Mouse (Mus musculus) kidney, adult 18-20 months (tissue): ENCODE measurements at regions not wholly inside any gene's neighbourhood (a gene's known extent, or its start where the extent isn't known, plus 50 kb on each side); places are given as distances from the start of the nearest gene placed in this dataset.

ENCODE experiments used
- DNase-seq: peaks from one replicate; pipeline ENCODE4 v3.0.0; 2021

GRCm38 (mm10) chr13:114523116-114523515 lies 64.4 kb upstream of the Fst start:
- no peak for DNase-seq

DNA sequence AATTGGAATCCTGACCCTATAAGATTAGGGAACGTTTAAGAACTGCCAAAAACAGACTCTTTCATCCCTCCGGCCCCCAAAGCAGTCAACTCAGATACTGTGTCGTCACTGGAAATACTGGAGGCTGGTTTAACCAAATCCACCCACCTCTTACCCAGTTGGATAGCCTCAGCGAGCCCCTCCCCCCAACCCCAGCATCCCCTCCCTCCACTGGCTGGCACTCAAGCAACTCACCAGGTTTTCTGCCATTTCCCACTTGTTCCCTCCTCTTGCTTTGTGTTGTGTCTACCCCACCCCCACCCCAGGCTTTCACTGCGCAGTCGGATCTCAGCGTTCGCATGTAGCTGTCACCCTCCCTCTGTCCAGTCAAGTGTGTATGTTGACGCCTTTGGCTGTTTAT lies 68.1 kb upstream of the Fst start:
- DNase-seq: no peak

DNA sequence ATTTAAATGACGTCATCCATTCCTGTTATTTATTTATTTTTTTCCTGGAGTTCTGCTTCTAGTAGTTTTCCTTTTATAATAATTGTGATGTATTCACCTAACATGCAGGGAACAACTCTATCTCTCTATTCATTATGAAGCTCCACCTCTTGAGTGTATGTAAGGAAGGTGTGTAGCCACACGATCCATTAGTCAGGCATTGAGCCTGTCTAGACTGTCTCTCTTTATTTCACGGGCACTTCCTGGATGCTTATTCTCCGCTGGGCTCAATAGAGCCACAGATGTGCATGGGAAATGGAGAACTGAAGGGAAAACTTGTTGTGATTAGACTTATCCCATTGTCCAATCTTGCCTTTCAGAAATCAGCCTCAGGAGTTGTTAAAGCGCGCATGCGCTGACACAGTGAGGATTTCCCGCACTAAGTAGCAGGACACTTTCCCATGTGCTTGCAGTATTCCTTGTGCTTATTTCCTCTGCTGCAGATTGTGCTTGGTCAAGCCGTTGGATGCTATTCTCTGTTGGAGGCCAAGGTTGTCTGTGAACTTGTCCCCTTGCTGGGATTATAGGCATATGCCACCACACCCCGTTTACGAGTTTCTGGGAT lies 71.5 kb upstream of the Fst start:
- no peak for DNase-seq

- no peak for DNase-seq
Observed at GRCm38 (mm10) chr13:114531780-114532179, 73.0 kb upstream of the Fst start.

DNA sequence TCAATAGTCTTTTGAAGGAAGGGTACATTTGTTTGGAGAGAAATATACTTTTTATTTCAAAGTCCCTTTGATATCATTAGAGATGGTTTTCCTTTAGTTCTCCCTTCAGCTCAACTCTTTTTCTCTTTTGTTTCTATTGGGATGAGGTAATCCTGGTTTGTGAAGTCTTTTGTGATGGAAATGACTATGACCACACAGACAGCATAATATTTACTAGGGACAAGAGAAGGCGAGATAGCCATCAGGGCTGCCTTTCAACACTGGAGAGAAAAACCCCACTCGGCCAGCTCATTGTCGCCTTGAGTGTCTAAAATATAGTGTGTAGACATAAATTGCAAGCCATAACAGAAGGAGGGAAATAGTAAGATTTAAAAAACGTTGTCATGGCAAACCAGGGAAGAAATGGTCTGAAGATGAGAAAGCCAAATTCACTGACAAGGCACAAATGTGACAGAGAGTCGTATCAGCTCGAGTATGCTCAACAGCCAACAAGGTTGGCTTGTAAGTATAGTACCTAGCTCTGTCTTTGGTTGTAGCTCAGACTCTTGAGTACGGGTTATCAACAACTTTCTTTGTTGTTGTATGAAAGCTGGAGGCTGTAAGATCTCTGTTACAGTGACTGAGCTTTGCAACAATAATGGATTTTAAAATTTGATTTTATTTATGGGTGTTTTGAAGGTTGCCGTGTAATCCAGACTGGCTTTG lies 73.8 kb upstream of the Fst start:
- no peak for DNase-seq

- no peak for DNase-seq
Observed at GRCm38 (mm10) chr13:114534591-114534990, 75.8 kb upstream of the Fst start.

GRCm38 (mm10) chr13:114535721-114536120 lies 77.0 kb upstream of the Fst start:
- no peak for DNase-seq

GRCm38 (mm10) chr13:114571731-114572130 lies 113.0 kb upstream of the Fst start:
- DNase-seq: no peak

DNA sequence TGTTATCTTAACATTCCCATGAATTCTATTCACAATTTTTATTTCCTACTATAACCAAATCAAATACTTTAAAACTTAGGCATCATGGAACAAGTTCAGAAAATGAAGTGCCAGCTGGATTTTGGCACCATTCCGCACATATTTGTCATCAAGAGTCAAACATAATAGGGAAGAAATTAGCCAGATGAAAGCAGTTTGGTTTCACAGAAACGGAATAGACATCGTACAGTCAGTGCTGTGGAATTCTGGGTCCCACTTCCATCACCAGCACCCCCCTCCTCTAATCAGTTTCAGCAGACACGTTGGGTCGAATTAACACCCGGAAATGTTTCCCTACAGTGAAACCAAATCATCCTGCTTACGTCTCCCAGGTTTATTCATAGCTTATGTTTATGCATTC lies 125.8 kb upstream of the Fst start:
- no peak for DNase-seq

DNA sequence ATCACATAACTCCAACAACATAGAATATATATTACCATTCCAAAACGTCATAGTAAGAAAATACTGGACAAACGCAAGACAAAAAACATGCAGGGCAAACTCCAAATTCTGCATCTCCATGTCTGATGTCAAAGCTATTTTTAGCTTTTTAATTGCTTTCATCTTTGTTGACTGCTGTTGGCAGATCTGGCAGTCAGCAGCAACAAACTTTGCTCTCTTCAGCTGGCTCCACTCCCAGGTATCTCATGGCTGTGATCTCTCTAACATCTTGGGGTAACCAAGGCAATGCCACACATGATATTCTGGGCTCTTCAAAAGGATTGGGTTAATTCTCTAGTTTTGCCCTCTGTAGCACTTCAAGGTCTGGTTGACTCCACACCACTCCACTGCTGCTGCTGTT lies 128.9 kb upstream of the Fst start:
- DNase-seq: peak; percentile 25

- DNase-seq: no peak
Observed at GRCm38 (mm10) chr13:114603341-114603740, 144.6 kb upstream of the Fst start.

- DNase-seq: no peak
Observed at GRCm38 (mm10) chr13:114604037-114604694, 145.4 kb upstream of the Fst start.

GRCm38 (mm10) chr13:114613909-114614308 lies 155.2 kb upstream of the Fst start:
- DNase-seq: no peak

DNA sequence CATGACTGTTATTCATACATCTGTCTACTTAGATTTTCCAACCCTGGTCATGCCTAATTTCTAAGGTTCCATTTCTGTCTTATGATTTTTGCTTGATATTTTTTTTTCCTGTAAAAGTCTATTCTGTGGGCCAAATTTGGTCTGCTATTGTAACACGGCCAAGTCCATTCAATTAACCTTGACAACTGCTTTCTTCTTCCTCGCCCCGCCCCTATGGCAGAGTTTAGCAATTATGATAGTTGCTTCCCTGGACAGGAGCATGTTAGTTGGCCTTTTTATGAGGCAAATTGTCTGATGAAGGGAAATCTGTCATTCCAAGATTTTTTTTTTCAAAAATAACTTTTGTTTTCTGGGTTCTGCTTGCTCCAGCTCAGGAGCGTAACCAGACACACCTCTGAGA lies 160.7 kb upstream of the Fst start:
- DNase-seq: no peak

- peak; percentile 11 for DNase-seq
Observed at GRCm38 (mm10) chr13:114636731-114637130, 178.0 kb upstream of the Fst start.

GRCm38 (mm10) chr13:114639531-114639930 lies 178.5 kb upstream of the Mocs2 start:
- DNase-seq: no peak

GRCm38 (mm10) chr13:114641688-114642390 lies 176.2 kb upstream of the Mocs2 start:
- DNase-seq: no peak

GRCm38 (mm10) chr13:114642901-114643491 lies 175.0 kb upstream of the Mocs2 start:
- no peak for DNase-seq

GRCm38 (mm10) chr13:114643521-114643920 lies 174.5 kb upstream of the Mocs2 start:
- DNase-seq: no peak

GRCm38 (mm10) chr13:114654267-114654666 lies 163.8 kb upstream of the Mocs2 start:
- DNase-seq: no peak

DNA sequence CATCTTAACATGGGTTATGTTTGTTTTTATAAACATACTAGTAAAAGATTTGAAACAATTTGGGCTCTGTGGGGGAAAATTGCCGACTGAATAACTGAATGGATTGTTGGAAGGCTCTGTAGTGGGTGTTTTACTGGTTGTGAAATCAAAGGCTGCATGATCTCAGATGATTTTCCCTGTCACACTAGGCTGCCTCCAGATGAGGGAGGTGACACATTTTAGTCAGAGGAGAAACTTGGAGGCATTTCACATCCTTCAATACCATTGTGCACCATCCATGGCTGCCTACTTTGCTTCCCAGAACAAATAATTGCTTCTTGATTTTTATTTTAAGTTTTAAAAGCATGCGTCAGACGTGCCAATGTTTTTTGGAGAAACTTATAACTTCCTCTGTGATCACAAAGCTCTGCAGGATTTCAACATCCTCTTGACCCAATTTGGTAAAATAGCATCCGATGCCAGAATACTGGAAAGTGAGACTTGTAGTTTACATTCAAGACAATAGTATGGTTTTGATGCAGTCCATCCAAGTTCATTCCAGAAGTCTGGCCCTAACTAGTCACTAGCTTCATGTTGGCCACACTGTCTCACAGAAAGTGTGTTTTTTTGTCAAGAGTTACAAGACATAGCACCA lies 163.0 kb upstream of the Mocs2 start:
- no peak for DNase-seq

DNA sequence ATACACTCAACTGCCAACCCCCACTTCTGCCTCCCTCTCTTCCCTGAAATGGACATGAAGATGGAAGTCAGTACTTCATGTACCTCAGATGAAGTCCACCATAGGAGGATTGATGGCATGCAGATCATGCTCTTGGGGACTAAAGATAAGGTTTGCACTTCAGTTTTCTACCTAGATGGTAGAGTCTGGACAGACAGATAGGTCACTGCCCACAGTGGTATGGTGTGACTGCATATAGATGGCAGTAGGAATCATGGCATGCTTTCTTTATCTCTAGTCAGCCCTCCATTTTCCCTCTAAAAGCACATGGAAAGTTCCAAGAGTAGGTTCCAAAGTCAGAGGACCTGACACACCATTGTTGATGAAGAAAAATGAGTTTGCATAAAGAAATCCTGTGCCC lies 145.6 kb upstream of the Mocs2 start:
- no peak for DNase-seq
